Mouse (Mus musculus): Measurements from ENCODE around the gene Pacsin1. TPM values are rescaled to one million over a fixed set of nuclear protein-coding genes. Genes with fewer than 3 reads are reported as not detected.

Gene Pacsin1
- polyA plus RNA-seq, 1 experiment = not detected

DNA sequence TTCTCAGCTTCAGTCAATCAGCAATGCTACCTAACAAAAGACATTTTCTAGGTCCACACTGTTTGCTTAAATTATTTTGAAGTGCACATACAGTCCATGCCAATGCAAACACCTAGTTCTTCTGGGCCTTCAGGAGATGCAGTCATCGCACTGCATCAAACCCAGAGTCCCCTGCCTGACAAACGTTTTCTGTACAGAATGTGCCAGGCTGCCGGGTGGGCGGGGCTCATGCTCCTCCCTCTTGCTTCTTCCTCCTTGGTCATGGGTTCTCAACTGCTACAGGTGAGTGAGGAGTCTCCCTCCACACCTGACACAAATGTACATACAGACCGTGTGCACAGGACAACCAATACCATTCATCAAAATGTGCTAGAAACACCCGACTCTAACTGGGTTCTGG is 104.9 kb downstream of the Pacsin1 start:
- H3K79me3 ChIP-seq (ENCODE audit: low read depth) = peaks cover 15% of the 10 kb centered on the region
- no peak overlapping the region for H3ac ChIP-seq (ENCODE audit: control insufficient read depth, insufficient read length, low read depth)
- peaks cover 14% of the 10 kb centered on the region for H3K36me3 ChIP-seq (ENCODE audit: control insufficient read depth, insufficient read depth)
- TF ChIP-seq FOSL1 (IDR thresholded peaks at IDR 0.05; ENCODE audit: insufficient read depth, low read length, poor library complexity, severe bottlenecking) = no peak
- TF ChIP-seq MYOD1 (IDR thresholded peaks at IDR 0.05; ENCODE audit: control insufficient read depth, insufficient read length, low read depth) = no peak
- TF ChIP-seq MYOG (IDR thresholded peaks at IDR 0.05; ENCODE audit: control insufficient read depth, extremely low read depth, insufficient read length) = no peak
- no peak for TF ChIP-seq CTCF (IDR thresholded peaks at IDR 0.05; ENCODE audit: control insufficient read depth, insufficient read depth, insufficient read length)
- no peak for TF ChIP-seq USF1 (IDR thresholded peaks at IDR 0.05; ENCODE audit: low read depth)
- TF ChIP-seq CEBPB (IDR thresholded peaks at IDR 0.05; ENCODE audit: low read depth) = no peak
- no peak for TF ChIP-seq MAX (IDR thresholded peaks at IDR 0.05)
- no peaks in the 10 kb centered on the region for H3K27me3 ChIP-seq (ENCODE audit: control insufficient read depth, insufficient read depth, insufficient read length)
- no peak overlapping the region for H3K4me3 ChIP-seq (ENCODE audit: insufficient read depth, poor library complexity, severe bottlenecking)
- peaks cover 71% of the 10 kb centered on the region for H3K79me2 ChIP-seq (ENCODE audit: control insufficient read depth, insufficient read depth)

Other genes starting within 250 kb of the Pacsin1 start
- not detected for gene Grm4, start 134.1 kb upstream of the Pacsin1 start, polyA plus RNA-seq (2012; fragmentation: generic; extraction: Trizol)
- 397 TPM for gene Hmga1, start 99.0 kb upstream of the Pacsin1 start, polyA plus RNA-seq (2012; fragmentation: generic; extraction: Trizol)
- 37.9 TPM for gene AI413582, start 89.8 kb upstream of the Pacsin1 start, polyA plus RNA-seq (2012; fragmentation: generic; extraction: Trizol)
- gene Nudt3, start 32.0 kb upstream of the Pacsin1 start, polyA plus RNA-seq (2012; fragmentation: generic; extraction: Trizol) = 123 TPM
- not detected for gene RPS10-NUDT3, start 20.3 kb upstream of the Pacsin1 start, polyA plus RNA-seq (2012; fragmentation: generic; extraction: Trizol)
- 4,498 TPM for gene Rps10, start 18.8 kb upstream of the Pacsin1 start, polyA plus RNA-seq (2012; fragmentation: generic; extraction: Trizol)
- not detected for gene Spdef, start 73.4 kb downstream of the Pacsin1 start, polyA plus RNA-seq (2012; fragmentation: generic; extraction: Trizol)
- 65.1 TPM for gene D17Wsu92e, start 165.1 kb downstream of the Pacsin1 start, polyA plus RNA-seq (2012; fragmentation: generic; extraction: Trizol)
- gene Snrpc, start 182.6 kb downstream of the Pacsin1 start, polyA plus RNA-seq (2012; fragmentation: generic; extraction: Trizol) = 318 TPM
- 6.6 TPM for gene Uhrf1bp1, start 200.9 kb downstream of the Pacsin1 start, polyA plus RNA-seq (2012; fragmentation: generic; extraction: Trizol)